Mouse (Mus musculus): ENCODE measurements around the gene Ccm2l. TPM values are rescaled to one million over a fixed set of nuclear protein-coding genes. Genes with fewer than 3 reads are reported as not detected.

Gene Ccm2l
- 2.5 and 3.3 TPM in 2 replicates for polyA plus RNA-seq (2016; fragmentation: Nextera tagmentation; extraction: Ambion mirVana)

DNA sequence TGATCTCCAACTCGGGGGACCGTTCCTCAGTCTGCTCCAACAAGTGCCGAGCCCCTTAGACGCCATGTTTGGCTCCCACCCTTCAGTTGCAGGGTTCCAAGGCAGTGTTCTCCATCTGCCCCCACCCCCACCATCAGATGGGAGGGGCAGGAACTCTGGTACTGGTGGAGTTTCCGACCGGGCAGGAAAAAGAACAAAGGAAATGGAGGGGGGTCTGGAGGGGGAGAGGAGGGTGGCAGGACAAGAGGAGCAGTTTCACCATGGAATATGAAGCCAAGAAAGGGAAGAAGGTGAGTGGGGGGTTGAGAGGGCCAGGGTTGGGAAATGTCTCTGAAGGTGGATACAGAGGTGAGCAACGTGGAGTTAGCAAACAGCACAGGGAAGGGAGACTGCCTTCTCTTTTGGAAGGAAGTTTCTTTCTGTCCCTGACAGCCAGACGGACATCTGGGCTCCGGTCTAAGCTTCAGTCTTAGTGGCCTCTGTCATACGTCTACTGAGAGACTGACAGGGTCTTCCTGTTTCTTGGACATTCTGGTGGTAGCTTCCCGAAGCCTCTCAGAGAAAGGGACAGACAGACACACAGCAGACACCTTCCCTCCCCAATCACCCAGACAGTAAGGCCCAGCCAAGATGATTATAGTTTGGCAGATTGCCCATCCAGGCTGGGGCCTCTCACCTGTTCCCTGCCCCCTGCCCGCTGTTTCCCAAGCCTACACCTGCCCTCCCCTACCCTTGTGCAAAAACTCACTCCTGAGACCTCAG is at the start of gene Ccm2l:
Gene Ccm2l (plus strand): TSS at position 209 of the 762 bp plus-strand sequence.
- no peak within 1 kb of the TSS for H3K4me3 ChIP-seq
- 57% methylated on average over 12 of the region's 12 CpGs for WGBS

DNA sequence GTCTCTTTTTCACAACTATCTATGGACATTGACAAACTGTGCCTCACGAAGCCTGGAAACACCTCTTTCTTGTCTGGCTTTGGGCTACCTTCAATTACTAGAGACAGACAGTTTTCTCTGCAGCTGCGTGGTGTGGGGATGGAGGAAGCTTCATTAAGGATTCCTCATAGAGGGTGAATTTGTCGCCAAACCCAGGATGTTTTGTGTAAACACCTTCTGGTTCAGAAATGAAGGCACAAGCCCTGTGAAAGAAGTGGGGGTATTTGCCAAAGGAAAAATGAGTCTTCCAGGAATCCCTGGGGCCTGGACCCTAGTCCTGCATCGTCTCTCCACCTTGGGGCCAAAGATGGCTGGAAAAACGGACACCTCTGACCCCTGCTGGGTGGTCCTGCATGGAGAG is 49.0 kb upstream of the Ccm2l start:
- H3K9me3 ChIP-seq: no peaks in the 10 kb centered on the region
- no peak overlapping the region for H3K4me3 ChIP-seq
- peaks cover 9% of the 10 kb centered on the region for H3K4me1 ChIP-seq
- peaks cover 17% of the 10 kb centered on the region for H3K36me3 ChIP-seq
- H3K4me2 ChIP-seq (replicated peaks): no peak overlapping the region
- WGBS: 43% methylated on average over 5 of the region's 5 CpGs
- no peak overlapping the region for H3K27ac ChIP-seq
- H3K27me3 ChIP-seq (replicated peaks): no peaks in the 10 kb centered on the region
- H3K9ac ChIP-seq: no peak overlapping the region
- ATAC-seq (ENCODE audit: low FRiP score, low read depth): no peak

More for the DNA sequence above, at the start of gene Ccm2l:
- H3K4me1 ChIP-seq: no peaks in the 10 kb centered on the region
- no peak within 1 kb of the TSS for H3K9ac ChIP-seq
- no peak within 1 kb of the TSS for H3K4me2 ChIP-seq (replicated peaks)
- no peak for ATAC-seq (ENCODE audit: low FRiP score, low read depth)
- H3K9me3 ChIP-seq: no peaks in the 10 kb centered on the region
- H3K36me3 ChIP-seq: no peaks in the 10 kb centered on the region
- no peak within 1 kb of the TSS for H3K27ac ChIP-seq
- H3K27me3 ChIP-seq (replicated peaks): peaks cover 27% of the 10 kb centered on the region

DNA sequence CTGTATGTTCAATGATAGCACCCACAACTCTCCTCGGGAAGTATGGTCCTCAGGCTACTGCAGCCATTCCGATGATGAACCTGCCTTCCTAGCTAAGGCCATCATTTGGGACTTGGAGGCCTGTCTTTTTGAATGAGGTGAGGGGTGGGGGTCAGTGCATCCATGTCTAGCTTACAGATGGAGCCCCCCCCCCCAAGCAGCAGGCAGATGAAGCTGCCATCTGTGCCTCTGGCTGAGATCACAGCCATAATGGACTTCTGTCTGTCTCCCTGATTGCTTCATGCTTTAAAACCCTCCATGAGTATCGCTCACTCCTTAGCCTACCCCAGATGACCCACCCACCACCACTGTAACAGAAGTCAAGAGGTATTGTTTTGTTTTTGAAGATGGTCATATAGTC is 46.4 kb upstream of the Ccm2l start:
- H3K4me3 ChIP-seq: no peak overlapping the region
- no peak overlapping the region for H3K4me2 ChIP-seq (replicated peaks)
- H3K27me3 ChIP-seq (replicated peaks): no peaks in the 10 kb centered on the region
- peaks cover 3% of the 10 kb centered on the region for H3K4me1 ChIP-seq
- 89% methylated on average over 3 of the region's 3 CpGs for WGBS
- no peak overlapping the region for H3K9ac ChIP-seq
- H3K36me3 ChIP-seq: no peaks in the 10 kb centered on the region
- no peak for ATAC-seq (ENCODE audit: low FRiP score, low read depth)
- H3K27ac ChIP-seq: no peak overlapping the region
- H3K9me3 ChIP-seq: no peaks in the 10 kb centered on the region

DNA sequence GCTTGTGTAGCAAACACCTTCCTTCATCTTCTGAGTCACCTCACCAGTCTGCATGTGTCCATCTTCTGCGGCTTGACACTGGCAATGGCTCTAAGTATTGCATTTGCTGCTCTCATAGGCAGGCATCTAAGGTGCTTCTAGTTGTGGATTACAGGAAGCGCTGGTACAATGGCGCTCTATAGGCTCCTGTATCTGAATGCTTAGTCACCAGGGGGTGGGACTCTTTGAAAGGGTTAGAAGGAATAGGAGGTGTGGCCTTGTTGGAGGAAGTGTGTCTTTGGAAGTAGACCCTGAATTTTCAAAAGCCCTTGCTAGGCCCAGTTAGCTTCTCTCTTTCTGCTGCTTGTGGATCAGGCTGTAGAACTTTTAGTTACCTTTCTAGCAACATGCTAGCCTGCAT is 44.6 kb upstream of the Ccm2l start:
- H3K9me3 ChIP-seq: no peaks in the 10 kb centered on the region
- no peaks in the 10 kb centered on the region for H3K36me3 ChIP-seq
- H3K27me3 ChIP-seq (replicated peaks): no peaks in the 10 kb centered on the region
- 74% methylated on average over 3 of the region's 3 CpGs for WGBS
- no peak overlapping the region for H3K9ac ChIP-seq
- H3K4me3 ChIP-seq: no peak overlapping the region
- H3K27ac ChIP-seq: no peak overlapping the region
- H3K4me2 ChIP-seq (replicated peaks): no peak overlapping the region
- no peaks in the 10 kb centered on the region for H3K4me1 ChIP-seq
- ATAC-seq (ENCODE audit: low FRiP score, low read depth): no peak

DNA sequence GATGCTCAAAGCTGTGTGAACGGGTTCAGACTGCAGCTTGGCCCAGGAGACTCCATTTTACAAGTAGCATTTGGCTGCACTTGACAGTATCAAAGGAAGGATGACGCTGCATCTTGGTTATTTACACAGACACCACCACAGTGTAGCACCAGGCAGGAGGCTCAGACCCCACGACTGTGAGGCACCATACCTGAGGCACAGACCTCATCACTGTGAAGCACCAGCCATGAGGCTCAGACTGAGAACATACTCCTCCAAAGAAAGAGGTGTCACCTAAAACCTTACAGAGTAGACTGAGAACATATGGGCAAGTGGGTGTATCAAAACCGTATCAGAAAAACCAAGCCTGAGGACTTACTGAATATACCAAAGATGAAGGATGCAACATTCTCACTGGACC is 42.9 kb upstream of the Ccm2l start:
- H3K4me2 ChIP-seq (replicated peaks): no peak overlapping the region

DNA sequence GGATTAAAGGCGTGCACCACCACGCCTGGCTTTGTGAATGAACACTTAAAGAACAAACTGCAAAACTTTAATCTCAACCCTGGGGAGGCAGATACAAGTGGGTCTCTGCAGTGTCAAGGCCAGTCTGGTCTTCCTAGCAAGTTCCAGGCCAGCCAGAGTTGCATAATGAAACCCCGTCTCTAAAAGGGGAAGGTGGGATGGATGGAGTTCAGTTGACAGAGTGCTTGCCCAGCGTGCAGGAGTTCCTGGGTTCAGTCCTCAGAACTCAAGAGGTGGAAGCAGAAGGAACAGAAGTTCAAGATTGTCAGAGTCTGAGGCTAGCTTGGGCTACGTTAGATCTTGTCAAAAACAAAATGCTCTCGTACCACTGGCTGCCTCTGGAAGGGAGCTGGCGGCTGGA is 39.7 kb upstream of the Ccm2l start:
- WGBS: 89% methylated on average over 7 of the region's 7 CpGs
- no peak for ATAC-seq (ENCODE audit: low FRiP score, low read depth)
- no peak overlapping the region for H3K27ac ChIP-seq

More for the DNA sequence above, 42.9 kb upstream of the Ccm2l start:
- 68% methylated on average over 4 of the region's 4 CpGs for WGBS
- H3K4me3 ChIP-seq: no peak overlapping the region
- H3K4me1 ChIP-seq: no peaks in the 10 kb centered on the region
- H3K36me3 ChIP-seq: no peaks in the 10 kb centered on the region
- H3K9ac ChIP-seq: no peak overlapping the region
- H3K27ac ChIP-seq: no peak overlapping the region
- no peak for ATAC-seq (ENCODE audit: low FRiP score, low read depth)
- no peaks in the 10 kb centered on the region for H3K27me3 ChIP-seq (replicated peaks)
- H3K9me3 ChIP-seq: no peaks in the 10 kb centered on the region

DNA sequence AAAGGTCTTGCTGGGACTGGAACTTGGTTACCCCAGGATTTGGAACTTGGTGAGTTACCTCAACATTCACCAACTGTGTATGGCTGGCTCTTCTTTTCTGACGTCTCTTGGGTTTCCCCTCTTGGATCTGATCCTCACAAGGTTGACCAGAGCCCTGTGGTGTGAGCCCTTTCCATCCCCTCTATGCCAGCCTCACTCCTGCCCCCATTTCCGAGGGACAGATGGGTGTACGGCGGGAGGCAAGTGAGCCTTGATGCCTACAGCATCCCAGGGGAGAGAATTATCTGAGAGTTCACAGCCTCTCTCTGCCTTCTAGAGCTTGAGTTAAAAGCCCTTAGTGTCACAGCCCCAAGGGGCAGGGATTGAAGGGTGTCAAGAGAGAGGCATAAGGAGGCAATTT is 38.3 kb upstream of the Ccm2l start:
- Histone ChIP-seq H3K27ac (no peak overlapping the region), H3K9me3 (no peaks in the 10 kb centered on the region), H3K4me3 (no peak overlapping the region), H3K4me1 (peaks cover 11% of the 10 kb centered on the region; the same call in 1 of the 2 replicates), H3K36me3 (no peaks in the 10 kb centered on the region), H3K27me3 (replicated peaks) (peaks cover 29% of the 10 kb centered on the region), H3K4me2 (replicated peaks) (no peak overlapping the region), H3K9ac (no peak overlapping the region)
- no peak for ATAC-seq (ENCODE audit: low FRiP score, low read depth)
- 61% methylated on average over 4 of the region's 4 CpGs for WGBS

More for the DNA sequence above, 39.7 kb upstream of the Ccm2l start:
- Histone ChIP-seq H3K36me3 (no peaks in the 10 kb centered on the region), H3K4me3 (no peak overlapping the region), H3K4me2 (replicated peaks) (no peak overlapping the region), H3K9me3 (no peaks in the 10 kb centered on the region), H3K9ac (no peak overlapping the region), H3K4me1 (no peaks in the 10 kb centered on the region; the same call in 1 of the 2 replicates), H3K27me3 (replicated peaks) (peaks cover 17% of the 10 kb centered on the region)

DNA sequence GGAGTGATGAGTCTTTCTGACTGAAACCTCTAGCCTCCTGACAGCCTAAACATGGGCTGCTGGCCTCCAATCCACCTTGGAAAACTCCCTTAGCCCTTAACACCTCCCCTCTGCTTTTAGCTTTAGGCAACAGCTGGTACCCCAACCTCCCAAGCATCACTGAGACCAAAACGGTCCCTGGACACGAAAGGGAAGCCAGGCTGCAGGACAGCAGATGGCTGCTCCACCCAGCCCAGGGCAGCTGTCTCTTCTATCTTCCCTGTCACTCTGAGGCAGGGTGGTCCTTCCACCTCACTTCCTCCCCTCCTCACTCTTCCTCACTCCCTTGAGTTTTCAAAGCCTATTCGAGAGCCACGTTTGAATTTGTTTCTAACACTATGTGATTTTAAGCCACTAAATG is 35.3 kb upstream of the Ccm2l start:
- Histone ChIP-seq H3K9ac (no peak overlapping the region), H3K4me2 (replicated peaks) (no peak overlapping the region; the same call in 1 of the 2 replicates), H3K4me3 (no peak overlapping the region), H3K27me3 (replicated peaks) (peaks cover 40% of the 10 kb centered on the region), H3K9me3 (no peaks in the 10 kb centered on the region), H3K27ac (no peak overlapping the region), H3K4me1 (peaks cover 20% of the 10 kb centered on the region), H3K36me3 (no peaks in the 10 kb centered on the region)
- no peak for ATAC-seq (ENCODE audit: low FRiP score, low read depth)
- WGBS: 18% methylated on average over 4 of the region's 4 CpGs

DNA sequence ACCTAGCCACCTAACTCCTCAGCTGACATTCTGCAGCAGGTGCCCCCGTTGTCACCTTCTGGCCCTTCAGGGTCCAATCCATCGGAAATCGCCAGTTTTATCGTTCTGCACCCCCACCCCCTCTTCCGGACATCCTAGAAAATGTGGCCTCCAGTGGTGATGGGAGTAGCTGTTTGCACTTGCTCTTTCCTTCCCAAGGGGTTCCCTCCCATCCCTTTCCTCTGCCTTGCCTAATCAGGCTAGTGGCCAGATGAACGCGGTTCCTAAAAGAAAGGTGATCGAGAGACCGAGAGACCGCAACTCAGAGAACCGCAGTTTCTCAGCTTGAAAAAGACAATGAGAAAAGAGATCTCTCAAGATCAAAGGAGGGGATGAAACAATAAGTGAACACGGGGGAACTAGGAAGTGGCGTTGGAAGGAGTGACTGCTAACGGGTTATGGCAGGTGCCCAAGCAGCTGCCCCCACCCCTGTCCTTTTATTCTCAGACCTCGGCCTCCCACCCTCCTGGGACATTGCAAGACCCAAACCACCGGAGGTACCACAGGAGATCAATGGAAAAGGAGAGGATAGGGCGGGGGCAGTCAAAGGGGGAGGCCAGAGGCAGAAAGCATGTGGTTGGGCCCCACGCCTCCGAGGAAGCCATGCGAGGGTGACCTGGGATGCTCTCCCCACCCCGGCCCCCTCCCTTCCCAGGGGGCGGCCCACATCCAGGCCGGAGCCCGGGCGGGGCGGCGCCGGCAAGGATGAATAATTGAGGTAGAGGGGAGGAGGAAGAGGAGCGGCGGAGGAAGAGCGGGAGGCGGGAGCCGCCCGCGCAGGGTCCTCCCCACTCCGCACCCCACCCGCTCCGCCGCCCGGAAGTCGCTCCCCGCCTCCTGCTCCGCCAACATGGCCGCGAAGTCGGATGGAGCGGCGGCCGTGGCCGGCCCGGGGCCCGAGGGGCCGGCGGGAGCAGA is 34.4 kb upstream of the Ccm2l start, which contains the start of gene Xkr7:
Gene Xkr7 (plus strand): TSS at position 727 of the 957 bp plus-strand sequence.
- ATAC-seq (ENCODE audit: low FRiP score, low read depth): peak; percentile 75
- peak within 1 kb of the TSS; percentile 50; the same call in 1 of the 2 replicates for H3K27ac ChIP-seq
- H3K9ac ChIP-seq: peak within 1 kb of the TSS; percentile 64
- peak within 1 kb of the TSS; percentile 65 for H3K4me3 ChIP-seq
- H3K4me1 ChIP-seq: peaks cover 20% of the 10 kb centered on the region
- peaks cover 40% of the 10 kb centered on the region for H3K27me3 ChIP-seq (replicated peaks)
- peak within 1 kb of the TSS; percentile 88 for H3K4me2 ChIP-seq (replicated peaks)
- H3K9me3 ChIP-seq: no peaks in the 10 kb centered on the region
- under 1% methylated on average over 51 of the region's 54 CpGs for WGBS
- H3K36me3 ChIP-seq: no peaks in the 10 kb centered on the region

DNA sequence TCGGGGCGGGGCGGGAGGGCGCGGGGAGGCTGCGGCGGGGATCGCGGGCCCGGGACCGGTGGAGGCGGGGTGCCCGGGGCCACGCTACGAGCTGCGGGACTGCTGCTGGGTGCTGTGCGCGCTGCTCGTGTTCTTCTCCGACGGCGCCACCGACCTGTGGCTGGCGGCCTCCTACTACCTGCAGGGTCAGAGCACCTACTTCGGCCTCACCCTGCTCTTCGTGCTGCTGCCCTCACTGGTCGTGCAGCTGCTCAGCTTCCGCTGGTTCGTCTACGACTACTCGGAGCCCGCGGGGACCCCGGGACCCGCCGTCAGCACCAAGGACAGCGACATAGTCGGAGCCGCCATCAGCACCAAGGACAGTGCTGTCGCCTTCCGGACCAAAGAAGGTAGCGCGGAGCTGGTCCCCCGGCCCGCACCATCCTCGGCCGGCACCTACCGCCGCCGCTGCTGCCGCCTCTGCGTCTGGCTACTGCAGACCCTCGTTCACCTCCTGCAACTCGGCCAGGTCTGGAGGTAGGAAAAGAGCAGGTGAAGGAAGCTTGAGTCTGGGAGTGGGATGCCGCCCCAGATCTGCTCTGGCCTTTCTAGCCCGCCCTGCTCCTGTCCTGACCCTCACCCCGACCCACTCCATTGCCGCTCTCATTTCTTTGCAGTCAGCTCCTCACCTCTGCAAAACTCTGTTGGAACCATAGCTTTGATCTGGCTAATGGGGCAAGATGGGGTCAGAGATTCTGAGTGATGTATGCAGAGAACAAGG is 33.5 kb upstream of the Ccm2l start:
- Histone ChIP-seq H3K9ac (peak overlapping the region; percentile 64), H3K27ac (peak overlapping the region; percentile 50; the same call in 1 of the 2 replicates), H3K4me2 (replicated peaks) (peak overlapping the region; percentile 88), H3K9me3 (no peaks in the 10 kb centered on the region), H3K36me3 (no peaks in the 10 kb centered on the region), H3K4me3 (peak overlapping the region; percentile 65), H3K27me3 (replicated peaks) (peaks cover 40% of the 10 kb centered on the region), H3K4me1 (peaks cover 20% of the 10 kb centered on the region)
- peak; percentile 73 for ATAC-seq (ENCODE audit: low FRiP score, low read depth)
- WGBS: 2% methylated on average over 45 of the region's 58 CpGs

DNA sequence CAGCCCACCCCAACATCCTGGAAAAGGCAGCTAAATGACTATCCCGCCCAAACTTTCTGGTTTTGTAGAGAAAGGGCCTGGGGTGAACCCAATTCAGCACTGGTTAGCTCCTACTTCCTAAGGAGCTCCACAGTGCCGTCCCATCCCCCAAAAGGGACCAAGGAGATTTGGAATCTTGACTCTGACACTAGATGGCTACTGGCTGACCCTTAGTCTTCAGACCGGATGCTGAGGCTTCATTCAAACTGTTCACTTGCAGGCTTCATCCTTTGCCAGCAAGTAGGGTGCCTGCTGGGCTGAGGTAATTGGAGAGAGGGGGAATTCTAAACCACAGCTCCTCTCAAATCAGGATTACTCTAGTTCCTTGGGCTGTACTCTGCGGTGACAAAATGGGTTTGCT is 32.8 kb upstream of the Ccm2l start:
- no peaks in the 10 kb centered on the region for H3K9me3 ChIP-seq
- peak overlapping the region; percentile 88 for H3K4me2 ChIP-seq (replicated peaks)
- peaks cover 40% of the 10 kb centered on the region for H3K27me3 ChIP-seq (replicated peaks)
- no peaks in the 10 kb centered on the region for H3K36me3 ChIP-seq
- peak overlapping the region; percentile 64; the same call in 1 of the 2 replicates for H3K9ac ChIP-seq
- H3K4me3 ChIP-seq: peak overlapping the region; percentile 65
- peaks cover 20% of the 10 kb centered on the region for H3K4me1 ChIP-seq
- H3K27ac ChIP-seq: no peak overlapping the region
- ATAC-seq (ENCODE audit: low FRiP score, low read depth): no peak
- WGBS: 14% methylated on average over 4 of the region's 4 CpGs

Data from neural tube, embryonic 12.5 days (tissue).